Mouse (Mus musculus): ENCODE data around the gene Larp4b. TPM values are rescaled to one million over a fixed set of nuclear protein-coding genes. Genes with fewer than 3 reads are reported as not detected.
"Not testable (repeated sequence)": the region's sequence is repeated elsewhere in the genome, so short reads cannot be mapped to it uniquely, and the experiment has no call there.

Larp4b gene
- 10 to 100 TPM; 65.5 to 74.2 TPM for total RNA-seq (2021)

- intact Hi-C loops (cut with DNase I), result loop anchor here (1.0 to 5.0 kb wide), 4 partner anchors 97 to 674 kb away; partner anchors contain the start of genes Dip2c, Gtpbp4, Idi1 and Zmynd11
- DNase-seq, result peak; percentile 93 to 94
These were observed at the start of gene Larp4b for GRCm38 (mm10) chr13:9093316-9094155. Gene Larp4b, plus strand, starts transcription at chr13:9093881.

DNA sequence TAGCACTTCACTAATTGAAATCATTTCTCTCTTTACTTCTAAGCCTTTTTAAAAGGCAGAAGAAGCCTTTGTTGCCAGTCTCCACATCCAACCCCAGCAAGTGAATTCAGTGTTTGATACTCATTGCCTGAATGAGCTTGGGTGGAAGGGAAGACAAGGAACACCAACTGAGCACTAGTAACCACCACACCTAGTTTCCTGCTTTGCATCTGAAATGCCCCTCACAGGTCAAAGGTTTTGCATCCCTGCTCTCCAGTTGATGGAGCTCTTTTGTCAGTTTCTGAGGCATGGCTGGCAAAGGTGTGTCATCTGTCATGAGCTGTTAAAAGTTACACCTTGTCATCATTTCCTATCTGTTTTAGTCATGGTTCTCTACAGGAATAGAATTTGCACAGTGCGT lies 49.0 kb upstream of the Larp4b start:
- DNase-seq, result no peak
- intact Hi-C loops (cut with DNase I), result no loop called here

DNA sequence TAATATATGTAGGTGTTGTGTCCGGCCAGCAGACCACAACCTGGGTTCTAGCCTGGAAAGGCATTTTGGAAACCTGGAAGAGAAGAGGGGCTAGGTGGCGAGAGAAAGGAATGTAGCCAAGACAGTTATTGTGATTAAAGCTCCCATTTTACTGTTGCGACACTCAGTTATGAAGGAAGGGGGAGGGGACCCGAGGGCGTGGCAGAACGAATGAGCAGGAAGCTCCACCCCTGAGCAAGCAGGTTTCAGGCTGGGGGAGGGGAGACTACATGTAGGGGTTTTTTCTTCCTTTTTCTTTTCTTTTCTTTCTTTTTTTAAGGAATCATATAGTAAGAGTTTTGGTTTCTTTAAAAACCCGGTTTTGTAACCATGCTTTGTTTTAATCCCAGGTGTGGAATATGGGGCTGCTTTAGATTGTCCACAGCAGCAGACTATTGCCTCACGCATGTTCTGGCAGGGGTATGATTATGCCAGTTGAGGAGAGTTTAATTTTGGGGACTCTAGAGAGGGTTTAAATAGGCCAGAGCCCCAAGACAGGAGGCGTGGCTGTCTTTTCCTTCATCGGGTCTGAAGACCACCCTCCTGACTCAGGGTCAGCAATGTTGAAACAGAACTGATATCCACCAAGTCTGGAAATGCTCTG lies 41.5 kb upstream of the Larp4b start:
- DNase-seq; intact Hi-C loops (cut with DNase I): not testable (repeated sequence)

DNA sequence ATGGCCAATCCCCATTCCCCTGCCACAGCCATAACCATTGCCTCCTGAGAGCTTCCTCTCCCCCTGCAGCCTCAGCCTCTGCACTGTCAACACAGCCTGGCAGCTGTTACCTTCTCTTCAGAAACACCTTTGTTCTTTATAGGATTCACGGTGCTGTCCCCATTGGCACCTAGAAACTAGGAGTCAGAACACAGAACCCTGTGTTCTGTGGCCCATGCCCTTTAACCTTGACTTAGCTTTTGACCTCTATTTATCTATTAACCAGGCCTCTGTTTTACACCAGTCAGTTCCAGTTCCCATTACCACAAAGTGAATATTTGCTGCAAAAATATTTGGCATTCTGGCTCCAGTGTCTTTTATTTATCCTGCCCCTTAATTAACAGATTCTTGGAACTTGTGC lies 36.4 kb upstream of the Larp4b start:
- intact Hi-C loops (cut with DNase I), result no loop called here
- DNase-seq, result no peak

- no peak for DNase-seq
- intact Hi-C loops (cut with DNase I), result no loop called here
These were observed 35.0 kb upstream of the Larp4b start for GRCm38 (mm10) chr13:9058706-9059105.

DNA sequence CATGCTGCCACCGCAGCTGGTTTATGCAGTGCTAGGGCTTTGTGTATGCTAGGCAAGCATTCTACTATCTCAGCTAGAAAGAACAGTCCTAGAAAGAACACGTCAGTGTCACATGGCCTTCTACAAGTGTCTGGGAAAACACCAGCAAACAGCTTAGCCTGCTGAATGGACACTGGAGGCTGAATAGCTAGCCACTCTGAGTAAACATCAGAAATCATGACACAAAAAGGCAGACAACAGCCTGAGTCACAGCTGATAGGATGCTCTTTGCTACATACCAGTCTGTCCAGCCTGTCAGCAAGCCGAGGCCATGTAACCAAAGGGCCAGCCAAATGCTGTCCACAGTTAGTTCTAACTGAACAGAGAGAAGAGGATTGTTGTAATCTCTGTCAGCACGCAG lies 32.3 kb upstream of the Larp4b start:
- no peak for DNase-seq
- intact Hi-C loops (cut with DNase I), result no loop called here

DNA sequence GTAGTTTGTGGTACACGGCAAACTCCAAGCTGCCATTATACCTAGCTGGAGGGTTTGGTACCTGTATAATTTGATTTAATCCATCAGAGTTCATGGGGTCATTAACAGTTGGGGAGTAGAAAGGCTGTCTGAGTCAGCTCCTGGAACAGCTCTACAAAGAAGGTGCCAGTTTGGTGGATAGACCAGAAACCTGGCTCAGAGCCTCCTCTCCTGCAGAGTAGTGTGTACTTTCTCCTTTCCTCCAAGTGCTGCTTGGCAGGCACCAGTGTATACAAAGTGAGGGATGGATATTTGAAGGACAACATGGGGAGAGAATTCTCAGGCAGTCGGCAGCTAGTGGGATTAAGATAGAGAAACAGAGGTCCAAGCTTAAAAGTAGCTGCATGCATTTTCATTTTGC lies 29.5 kb upstream of the Larp4b start:
- intact Hi-C loops (cut with DNase I), result no loop called here
- peak; percentile 5 to 10 for DNase-seq

DNA sequence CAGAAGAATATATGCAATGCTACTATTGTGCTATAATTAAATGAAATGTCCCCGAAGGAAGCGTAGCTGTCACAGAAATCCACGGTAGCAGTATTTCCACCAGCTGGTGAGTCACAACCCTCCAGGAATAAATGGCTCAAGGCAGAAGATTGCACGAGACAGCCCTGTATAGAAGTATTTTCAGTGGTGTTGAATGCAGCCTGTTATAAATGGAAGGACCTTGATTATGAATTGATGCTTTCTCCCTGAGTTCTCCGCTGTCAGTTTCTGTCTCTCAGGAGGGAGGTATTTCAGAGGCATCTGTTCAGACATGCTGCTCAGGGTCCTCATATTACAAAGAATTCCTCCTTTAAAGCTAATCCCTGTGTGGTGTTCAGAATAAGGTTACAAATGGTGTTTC lies 27.6 kb upstream of the Larp4b start:
- intact Hi-C loops (cut with DNase I), result no loop called here
- DNase-seq, result no peak

GRCm38 (mm10) chr13:9071008-9071407 lies 22.7 kb upstream of the Larp4b start:
- intact Hi-C loops (cut with DNase I), result no loop called here

DNA sequence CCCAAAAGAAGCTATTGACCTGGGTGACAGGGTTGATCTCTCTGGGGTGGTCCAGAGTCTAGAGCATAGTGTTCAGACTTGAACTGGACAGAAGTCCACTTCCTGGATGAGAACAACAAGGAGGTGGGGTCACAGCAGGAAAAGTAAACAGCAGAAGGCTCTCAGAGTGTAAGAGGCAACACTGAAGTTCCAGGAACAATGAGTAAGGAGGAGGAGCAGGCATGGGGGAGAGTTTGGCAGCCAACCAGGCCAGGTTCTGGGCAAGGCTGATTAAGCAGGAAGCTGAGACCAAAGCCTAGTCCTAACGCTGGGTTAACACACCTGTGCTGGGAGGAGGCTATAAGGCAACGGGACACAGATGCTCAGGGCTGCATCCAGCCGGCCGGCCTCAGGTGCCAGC lies 19.9 kb upstream of the Larp4b start:
- DNase-seq, result no peak
- intact Hi-C loops (cut with DNase I), result no loop called here

More at GRCm38 (mm10) chr13:9071008-9071407, 22.7 kb upstream of the Larp4b start:
- no peak for DNase-seq

GRCm38 (mm10) chr13:9075825-9076592 lies 17.7 kb upstream of the Larp4b start:
- intact Hi-C loops (cut with DNase I), result no loop called here
- DNase-seq, result no peak

DNA sequence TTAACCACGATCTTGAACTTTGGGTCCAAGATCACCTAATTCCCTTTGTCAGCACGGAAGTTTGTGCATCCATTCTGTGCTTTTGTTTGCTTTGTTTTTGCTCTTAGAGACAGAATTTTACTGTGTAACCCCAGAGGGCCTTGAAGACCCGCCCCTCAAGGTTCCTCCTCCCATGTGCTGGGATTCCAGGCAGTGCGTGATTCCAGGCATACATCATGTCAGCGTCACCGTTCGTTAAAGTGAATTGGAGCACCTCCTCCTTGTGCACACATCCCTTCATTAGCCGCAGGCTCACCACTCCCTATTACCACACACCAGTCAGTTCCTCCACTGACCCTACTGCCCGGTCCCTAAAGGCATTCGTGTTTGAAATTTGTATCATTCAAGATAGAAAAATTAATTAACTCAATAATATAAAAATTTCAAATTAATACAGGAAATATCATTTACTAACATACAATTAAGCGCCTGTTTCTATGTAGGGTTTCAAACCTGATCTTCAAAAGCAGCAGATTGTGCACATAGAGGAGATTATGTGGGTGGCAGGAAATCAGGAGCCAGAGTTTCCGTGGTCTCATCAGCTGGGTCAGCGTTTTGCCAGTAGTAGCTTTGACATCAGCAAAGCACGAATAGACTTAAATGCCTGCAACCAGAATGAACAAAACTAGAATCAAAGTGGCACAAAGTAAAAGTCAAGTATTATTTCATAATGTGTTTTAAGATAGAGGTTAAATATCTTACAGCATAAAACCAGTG lies 11.4 kb upstream of the Larp4b start:
- intact Hi-C loops (cut with DNase I), result no loop called here
- DNase-seq, result no peak

GRCm38 (mm10) chr13:9094186-9094980 lies 702 bp downstream of the Larp4b start:
- intact Hi-C loops (cut with DNase I), result loop anchor here (5.0 kb wide), 3 partner anchors 183 to 673 kb away; partner anchors contain the start of genes Dip2c, Idi1 and Zmynd11

GRCm38 (mm10) chr13:9099289-9099688 lies 5.6 kb downstream of the Larp4b start:
- intact Hi-C loops (cut with DNase I), result no loop called here
- no peak for DNase-seq

More at GRCm38 (mm10) chr13:9094186-9094980, 702 bp downstream of the Larp4b start:
- peak; percentile 18 to 42 for DNase-seq

DNA sequence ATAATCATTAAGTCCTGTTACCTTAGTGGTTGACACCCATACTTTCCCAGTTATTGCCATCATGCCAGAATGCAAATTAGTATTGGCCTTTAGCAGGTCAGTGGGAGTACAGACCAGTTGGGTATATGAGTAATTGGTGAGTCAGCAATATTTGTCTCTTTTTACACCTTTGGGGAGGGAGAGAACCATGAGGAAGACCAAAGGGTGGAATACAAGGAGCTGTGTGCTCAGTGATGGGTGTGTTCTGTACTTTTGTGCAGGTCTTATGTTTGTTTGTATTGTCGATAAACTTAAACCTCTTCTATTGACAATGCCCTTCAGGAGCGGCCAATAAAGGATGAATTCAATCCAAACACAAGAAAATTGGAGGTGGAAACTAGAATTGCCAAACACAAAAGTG lies 6.8 kb downstream of the Larp4b start:
- intact Hi-C loops (cut with DNase I), result no loop called here
- no peak for DNase-seq

- no peak for DNase-seq
- intact Hi-C loops (cut with DNase I), result no loop called here
These were observed 12.6 kb downstream of the Larp4b start for GRCm38 (mm10) chr13:9106246-9106645.

GRCm38 (mm10) chr13:9106992-9107858 lies 13.5 kb downstream of the Larp4b start:
- intact Hi-C loops (cut with DNase I), result no loop called here
- DNase-seq, result no peak

GRCm38 (mm10) chr13:9113735-9114134 lies 20.1 kb downstream of the Larp4b start:
- no peak for DNase-seq
- intact Hi-C loops (cut with DNase I), result no loop called here
